Mouse (Mus musculus) bone marrow, adult 2 months (tissue): Measurements from ENCODE around the gene Arhgap29.

Experiments used
- CTCF ChIP-seq: fragments of 200-500 bp; IDR thresholded peaks from 2 replicates; pipeline ENCODE4 v1.5.1; 2011; ENCODE audit warnings: low read length, control low read depth; ENCODE audit not compliant: control insufficient read depth, insufficient read depth
- POLR2A ChIP-seq: fragments of 200-500 bp; IDR thresholded peaks from 2 replicates; pipeline ENCODE4 v1.6.1; 2011; ENCODE audit warnings: low read depth, mild to moderate bottlenecking, control low read depth, low read length, borderline replicate concordance; ENCODE audit not compliant: control insufficient read depth

DNA sequence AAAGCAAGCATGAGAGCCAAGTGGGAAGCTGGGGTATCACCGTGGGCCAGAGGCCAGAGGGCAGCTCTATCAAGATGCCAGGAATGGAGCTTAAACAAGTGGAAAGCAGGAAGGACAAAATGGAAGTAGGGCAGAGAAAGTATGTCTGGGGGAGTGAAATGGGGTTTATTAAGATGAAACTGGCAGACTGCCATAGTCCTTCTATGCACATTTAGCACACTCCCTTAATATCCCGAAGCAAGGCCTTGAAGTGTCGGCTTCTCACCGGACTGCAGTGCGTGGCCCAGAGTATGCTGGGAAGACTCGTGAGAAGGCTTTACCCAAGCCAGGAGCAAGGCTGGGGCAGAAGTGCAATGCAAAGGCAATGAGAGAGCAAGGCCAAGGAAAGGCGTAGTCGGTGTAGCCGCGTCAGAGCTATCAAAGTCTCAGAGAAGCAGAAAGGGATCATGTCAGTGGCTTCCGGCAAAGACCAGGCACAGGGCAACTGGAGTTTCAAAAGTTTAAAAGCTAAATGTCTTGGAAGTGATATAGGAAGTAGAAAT is 11.1 kb upstream of the Arhgap29 start:
- no peak for TF ChIP-seq CTCF
- TF ChIP-seq POLR2A, result no peak
